Comparison of ENCODE assay signal across 8 mouse cellular contexts in genomic region chr15:6874601-6875019, GRCm38 (mm10). TPM values are rescaled to one million over a fixed set of nuclear protein-coding genes. Genes with fewer than 3 reads are reported as not detected.
DNase-seq lines count a peak whose midpoint lies in the region; ATAC-seq and TF ChIP-seq lines count a peak whose summit lies in the region.

TSS of gene Osmr (minus strand) at chr15:6874969.

- H3K9me3 ChIP-seq in heart, embryonic 11.5 days (replicated peaks; ENCODE audit: control insufficient read depth, low read length): no peaks in the 10 kb centered on the region
- H3K9me3 ChIP-seq in hindbrain, embryonic 11.5 days (ENCODE audit: control insufficient read depth, low read length): no peaks in the 10 kb centered on the region
- H3K9me3 ChIP-seq in lung, embryonic 14.5 days (ENCODE audit: low read depth, low read length): no peaks in the 10 kb centered on the region

- peak within 1 kb of the TSS; percentile 97 for H3K4me2 ChIP-seq in heart, embryonic 11.5 days
- H3K4me2 ChIP-seq in hindbrain, embryonic 11.5 days (replicated peaks; ENCODE audit: low read depth, low read length): peak within 1 kb of the TSS; percentile 52
- H3K4me2 ChIP-seq in lung, embryonic 14.5 days: peak within 1 kb of the TSS; percentile 90

- H3K27ac ChIP-seq in heart, embryonic 11.5 days (ENCODE audit: low read depth, low read length): no peak within 1 kb of the TSS
- peak within 1 kb of the TSS; percentile 88 for H3K27ac ChIP-seq in brown adipose tissue, adult 24 weeks (replicated peaks; ENCODE audit: low read depth, low read length)
- H3K27ac ChIP-seq in hindbrain, embryonic 11.5 days (ENCODE audit: low read depth, low read length): no peak within 1 kb of the TSS
- H3K27ac ChIP-seq in lung, embryonic 14.5 days (ENCODE audit: low read depth): no peak within 1 kb of the TSS

- ATAC-seq in heart, embryonic 11.5 days (replicated peaks; ENCODE audit: insufficient number of reproducible peaks, low FRiP score, low TSS enrichment): no peak
- ATAC-seq in hindbrain, embryonic 11.5 days (ENCODE audit: low FRiP score): no peak
- ATAC-seq in lung, embryonic 14.5 days (ENCODE audit: insufficient read depth): peak; percentile 55

- H3K4me1 ChIP-seq in heart, embryonic 11.5 days (ENCODE audit: control insufficient read depth, insufficient read depth, low read length): peaks cover 8% of the 10 kb centered on the region; the same call in 1 of the 2 replicates
- H3K4me1 ChIP-seq in brown adipose tissue, adult 24 weeks (ENCODE audit: control insufficient read depth, insufficient read depth, insufficient read length, low read length): peaks cover 4% of the 10 kb centered on the region; the same call in 1 of the 2 replicates
- no peaks in the 10 kb centered on the region for H3K4me1 ChIP-seq in hindbrain, embryonic 11.5 days (replicated peaks; ENCODE audit: control insufficient read depth, insufficient read depth, low read length)
- H3K4me1 ChIP-seq in lung, embryonic 14.5 days (ENCODE audit: insufficient read depth): no peaks in the 10 kb centered on the region

- WGBS in heart, embryonic 11.5 days (ENCODE audit: insufficient replicate concordance): 8% methylated on average over 16 of the region's 16 CpGs
- 7% methylated on average over 16 of the region's 16 CpGs for WGBS in hindbrain, embryonic 11.5 days
- 4% methylated on average over 16 of the region's 16 CpGs for WGBS in lung, embryonic 14.5 days

- no peak for TF ChIP-seq CTCF in lung, embryonic 14.5 days (IDR thresholded peaks at IDR 0.05; ENCODE audit: low read depth)

- H3K9ac ChIP-seq in heart, embryonic 11.5 days (ENCODE audit: low read depth, low read length): peak within 1 kb of the TSS; percentile 70
- peak within 1 kb of the TSS; percentile 13 for H3K9ac ChIP-seq in hindbrain, embryonic 11.5 days (ENCODE audit: low read depth, low read length)
- peak within 1 kb of the TSS; percentile 53 for H3K9ac ChIP-seq in lung, embryonic 14.5 days

- no peak for DNase-seq in heart, postnatal 4 days
- peak; percentile 38 for DNase-seq in hindbrain, embryonic 11.5 days (ENCODE audit: low spot score)
- DNase-seq in lung, embryonic 14.5 days: peak; percentile 35
- DNase-seq in urinary bladder, postnatal 14 days (ENCODE audit: low spot score): peak; percentile 68
- no peak for DNase-seq in thymus, postnatal 10 days (ENCODE audit: low spot score in 2 of 2)
- DNase-seq in adrenal gland, postnatal 25 days: no peak

- peak within 1 kb of the TSS; percentile 59 for H3K4me3 ChIP-seq in heart, embryonic 11.5 days (ENCODE audit: low read depth, low read length)
- peak within 1 kb of the TSS; percentile 73 for H3K4me3 ChIP-seq in brown adipose tissue, adult 24 weeks (ENCODE audit: insufficient read depth, low read depth, low read length)
- H3K4me3 ChIP-seq in hindbrain, embryonic 11.5 days (ENCODE audit: low read depth, low read length): peak within 1 kb of the TSS; percentile 33
- peak within 1 kb of the TSS; percentile 49 for H3K4me3 ChIP-seq in lung, embryonic 14.5 days (ENCODE audit: low read depth, low read length)

- peaks cover 10% of the 10 kb centered on the region; the same call in 1 of the 2 replicates for H3K27me3 ChIP-seq in heart, embryonic 11.5 days (ENCODE audit: control insufficient read depth, insufficient read depth, low read length)
- peaks cover 18% of the 10 kb centered on the region for H3K27me3 ChIP-seq in hindbrain, embryonic 11.5 days (ENCODE audit: control insufficient read depth, insufficient read depth, low read length)
- peaks cover 21% of the 10 kb centered on the region for H3K27me3 ChIP-seq in lung, embryonic 14.5 days (ENCODE audit: insufficient read depth, low read length)

- no peaks in the 10 kb centered on the region for H3K36me3 ChIP-seq in heart, embryonic 11.5 days (ENCODE audit: control insufficient read depth, insufficient read depth, low read length)
- no peaks in the 10 kb centered on the region for H3K36me3 ChIP-seq in hindbrain, embryonic 11.5 days (ENCODE audit: control insufficient read depth, insufficient read depth, low read length)
- no peaks in the 10 kb centered on the region for H3K36me3 ChIP-seq in lung, embryonic 14.5 days (ENCODE audit: insufficient read depth)

RNA-seq across cellular contexts. Expression of gene Osmr, which starts in this region (rescaled TPM):
- polyA plus RNA-seq in heart, embryonic 11.5 days (2014; fragmentation: Nextera tagmentation; extraction: Ambion mirVana): 0.57 and 1.2 TPM in 2 replicates
- 1 to 10 TPM; 7.7 to 8.4 TPM for total RNA-seq in heart, postnatal 4 days (2021)
- polyA plus RNA-seq in brown adipose tissue, adult 24 weeks (2012; ENCODE audit: insufficient read depth, insufficient read length, missing spikeins): 3.4 and 3.7 TPM in 2 replicates
- polyA plus RNA-seq in hindbrain, embryonic 11.5 days (2014; fragmentation: Nextera tagmentation; extraction: Ambion mirVana): 0.63 and 1.1 TPM in 2 replicates
- 0.50 and 0.74 TPM in 2 replicates for polyA plus RNA-seq in lung, embryonic 14.5 days (2014; fragmentation: Nextera tagmentation; extraction: Ambion mirVana)
- 5.6 and 5.8 TPM in 2 replicates for total RNA-seq in adrenal gland, postnatal 25 days (2021)

Comparison
In these comparisons a context has a peak if more than half of its experiments do, and no peak if none do; other contexts are left out.
1. Peak in DNase-seq, ATAC-seq, H3K4me3 ChIP-seq, H3K9ac ChIP-seq and H3K4me2 ChIP-seq in lung, embryonic 14.5 days; RNA of the gene not detected or under 1 TPM.
2. H3K9ac ChIP-seq: peak in every context shown above with its lines; median percentile 70 in heart, embryonic 11.5 days; 53 in lung, embryonic 14.5 days; 13 in hindbrain, embryonic 11.5 days.
3. DNase-seq: peak in hindbrain, embryonic 11.5 days (single experiment) and urinary bladder, postnatal 14 days (single experiment); none in heart, postnatal 4 days (single experiment), thymus, postnatal 10 days (0 of 2) and adrenal gland, postnatal 25 days (single experiment).
4. Peak in every context shown above with its lines, with median percentiles within 50 percentile points of each other: H3K4me2 ChIP-seq and H3K4me3 ChIP-seq.